In genomic region chr11:46058011-46058410, GRCm38 (mm10) we compare ENCODE assay signal across 8 mouse cellular contexts. TPM values are rescaled to one million over a fixed set of nuclear protein-coding genes. Genes with fewer than 3 reads are reported as not detected.
DNase-seq lines count a peak whose midpoint lies in the region; ATAC-seq lines count a peak whose summit lies in the region.

No protein-coding gene starts in this region.

- peaks cover 18% of the 10 kb centered on the region; the same call in 1 of the 2 replicates for H3K27me3 ChIP-seq in hindbrain, embryonic 10.5 days (ENCODE audit: insufficient read depth, poor library complexity, severe bottlenecking)
- H3K27me3 ChIP-seq in hindbrain, embryonic 11.5 days (ENCODE audit: control insufficient read depth, insufficient read depth, low read length), result no peaks in the 10 kb centered on the region
- no peaks in the 10 kb centered on the region for H3K27me3 ChIP-seq in embryonic facial prominence, embryonic 12.5 days
- no peaks in the 10 kb centered on the region for H3K27me3 ChIP-seq in hindbrain, embryonic 14.5 days (ENCODE audit: control insufficient read depth, insufficient read depth, low read length)
- H3K27me3 ChIP-seq in midbrain, embryonic 15.5 days (replicated peaks), result no peaks in the 10 kb centered on the region

- H3K36me3 ChIP-seq in hindbrain, embryonic 10.5 days, result peaks cover 6% of the 10 kb centered on the region; the same call in 1 of the 2 replicates
- no peaks in the 10 kb centered on the region for H3K36me3 ChIP-seq in hindbrain, embryonic 11.5 days (ENCODE audit: control insufficient read depth, insufficient read depth, low read length)
- 0 out of 2 replicates have a peak, but pooled peaks cover 18% of the 10 kb centered on the region for H3K36me3 ChIP-seq in embryonic facial prominence, embryonic 12.5 days
- H3K36me3 ChIP-seq in hindbrain, embryonic 14.5 days (replicated peaks; ENCODE audit: control insufficient read depth, insufficient read depth), result peaks cover 17% of the 10 kb centered on the region; the same call in 1 of the 2 replicates
- H3K36me3 ChIP-seq in midbrain, embryonic 15.5 days (replicated peaks), result 0 out of 2 replicates have a peak, but pooled peaks cover 3% of the 10 kb centered on the region

- ATAC-seq in hindbrain, embryonic 11.5 days (ENCODE audit: low FRiP score), result no peak
- ATAC-seq in embryonic facial prominence, embryonic 12.5 days (ENCODE audit: insufficient number of reproducible peaks, insufficient read depth, low FRiP score, low TSS enrichment), result no peak
- ATAC-seq in hindbrain, embryonic 14.5 days (ENCODE audit: low FRiP score), result no peak
- no peak for ATAC-seq in midbrain, embryonic 15.5 days (replicated peaks)

- no peaks in the 10 kb centered on the region for H3K9me3 ChIP-seq in hindbrain, embryonic 10.5 days
- H3K9me3 ChIP-seq in hindbrain, embryonic 11.5 days (ENCODE audit: control insufficient read depth, low read length), result no peaks in the 10 kb centered on the region
- H3K9me3 ChIP-seq in embryonic facial prominence, embryonic 12.5 days, result no peaks in the 10 kb centered on the region
- no peaks in the 10 kb centered on the region for H3K9me3 ChIP-seq in hindbrain, embryonic 14.5 days (ENCODE audit: control insufficient read depth, low read length)
- H3K9me3 ChIP-seq in midbrain, embryonic 15.5 days, result no peaks in the 10 kb centered on the region

- no peak overlapping the region for H3K9ac ChIP-seq in hindbrain, embryonic 11.5 days (ENCODE audit: low read depth, low read length)
- H3K9ac ChIP-seq in embryonic facial prominence, embryonic 12.5 days, result no peak overlapping the region
- H3K9ac ChIP-seq in hindbrain, embryonic 14.5 days, result peak overlapping the region; percentile 82; the same call in 1 of the 2 replicates
- no peak overlapping the region; the same call in 1 of the 2 replicates for H3K9ac ChIP-seq in midbrain, embryonic 15.5 days

- 49% methylated on average over 9 of the region's 9 CpGs for WGBS in hindbrain, embryonic 10.5 days
- 39% methylated on average over 9 of the region's 9 CpGs for WGBS in hindbrain, embryonic 11.5 days
- WGBS in embryonic facial prominence, embryonic 12.5 days, result 48% methylated on average over 9 of the region's 9 CpGs
- WGBS in hindbrain, embryonic 14.5 days, result 44% methylated on average over 9 of the region's 9 CpGs
- WGBS in midbrain, embryonic 15.5 days, result 58% methylated on average over 9 of the region's 9 CpGs

- H3K27ac ChIP-seq in hindbrain, embryonic 10.5 days, result no peak overlapping the region
- no peak overlapping the region for H3K27ac ChIP-seq in hindbrain, embryonic 11.5 days (ENCODE audit: low read depth, low read length)
- no peak overlapping the region for H3K27ac ChIP-seq in embryonic facial prominence, embryonic 12.5 days
- no peak overlapping the region for H3K27ac ChIP-seq in hindbrain, embryonic 14.5 days
- H3K27ac ChIP-seq in midbrain, embryonic 15.5 days, result no peak overlapping the region

- peaks cover 35% of the 10 kb centered on the region for H3K4me1 ChIP-seq in hindbrain, embryonic 10.5 days (replicated peaks)
- no peaks in the 10 kb centered on the region for H3K4me1 ChIP-seq in hindbrain, embryonic 11.5 days (replicated peaks; ENCODE audit: control insufficient read depth, insufficient read depth, low read length)
- H3K4me1 ChIP-seq in embryonic facial prominence, embryonic 12.5 days, result peaks cover 8% of the 10 kb centered on the region
- H3K4me1 ChIP-seq in hindbrain, embryonic 14.5 days (replicated peaks; ENCODE audit: control insufficient read depth, insufficient read depth, low read length), result peaks cover 12% of the 10 kb centered on the region
- H3K4me1 ChIP-seq in midbrain, embryonic 15.5 days, result peaks cover 19% of the 10 kb centered on the region

- H3K4me3 ChIP-seq in hindbrain, embryonic 10.5 days, result peak overlapping the region; percentile 72; the same call in 1 of the 2 replicates
- no peak overlapping the region for H3K4me3 ChIP-seq in hindbrain, embryonic 11.5 days (ENCODE audit: low read depth, low read length)
- H3K4me3 ChIP-seq in embryonic facial prominence, embryonic 12.5 days, result peak overlapping the region; percentile 68
- H3K4me3 ChIP-seq in hindbrain, embryonic 14.5 days (replicated peaks; ENCODE audit: low read length), result peak overlapping the region; percentile 67
- peak overlapping the region; percentile 71; the same call in 1 of the 2 replicates for H3K4me3 ChIP-seq in midbrain, embryonic 15.5 days

- H3K4me2 ChIP-seq in hindbrain, embryonic 11.5 days (replicated peaks; ENCODE audit: low read depth, low read length), result no peak overlapping the region
- peak overlapping the region; percentile 67 for H3K4me2 ChIP-seq in embryonic facial prominence, embryonic 12.5 days (replicated peaks)
- peak overlapping the region; percentile 77 for H3K4me2 ChIP-seq in hindbrain, embryonic 14.5 days (replicated peaks)
- peak overlapping the region; percentile 69 for H3K4me2 ChIP-seq in midbrain, embryonic 15.5 days

- no peak for DNase-seq in hindbrain, embryonic 10.5 days (ENCODE audit: low spot score)
- DNase-seq in hindbrain, embryonic 11.5 days (ENCODE audit: low spot score), result no peak
- DNase-seq in hindbrain, embryonic 14.5 days (ENCODE audit: low spot score), result no peak
- no peak for DNase-seq in ovary, postnatal 10 days (ENCODE audit: low spot score)
- DNase-seq in layer of hippocampus, postnatal 25 days (ENCODE audit: extremely low spot score in 1 of 2, low spot score in 1 of 2), result no peak
- DNase-seq in layer of hippocampus, adult 8-10 months (ENCODE audit: low spot score in 2 of 2), result no peak

RNA-seq across cellular contexts. Expression of gene Adam19, which starts 2.2 kb away (rescaled TPM):
- polyA plus RNA-seq in hindbrain, embryonic 10.5 days (2016; fragmentation: Nextera tagmentation; extraction: Ambion mirVana), result 12.9 and 14.0 TPM in 2 replicates
- 9.4 and 9.6 TPM in 2 replicates for polyA plus RNA-seq in hindbrain, embryonic 11.5 days (2014; fragmentation: Nextera tagmentation; extraction: Ambion mirVana)
- 18.5 and 18.9 TPM in 2 replicates for polyA plus RNA-seq in embryonic facial prominence, embryonic 12.5 days (2016; fragmentation: Nextera tagmentation; extraction: Ambion mirVana)
- polyA plus RNA-seq in hindbrain, embryonic 14.5 days (2014; fragmentation: Nextera tagmentation; extraction: Ambion mirVana), result 12.2 and 14.5 TPM in 2 replicates
- polyA plus RNA-seq in midbrain, embryonic 15.5 days (2015; fragmentation: Nextera tagmentation; extraction: Ambion mirVana), result 11.3 and 12.2 TPM in 2 replicates
- 10 to 100 TPM; 15.7 to 18.3 TPM for total RNA-seq in layer of hippocampus, postnatal 25 days (2021)
- total RNA-seq in layer of hippocampus, adult 8-10 months (2022), result 10 to 100 TPM; 10.1 to 14.1 (median 11.2) TPM

RNA-seq across cellular contexts. Expression of gene Gm12166, which starts 5.9 kb away (rescaled TPM):
- polyA plus RNA-seq in hindbrain, embryonic 10.5 days (2016; fragmentation: Nextera tagmentation; extraction: Ambion mirVana), result 2.6 and 4.0 TPM in 2 replicates
- polyA plus RNA-seq in hindbrain, embryonic 11.5 days (2014; fragmentation: Nextera tagmentation; extraction: Ambion mirVana), result 2.7 and 4.1 TPM in 2 replicates
- 4.1 and 4.2 TPM in 2 replicates for polyA plus RNA-seq in embryonic facial prominence, embryonic 12.5 days (2016; fragmentation: Nextera tagmentation; extraction: Ambion mirVana)
- 4.4 and 6.6 TPM in 2 replicates for polyA plus RNA-seq in hindbrain, embryonic 14.5 days (2014; fragmentation: Nextera tagmentation; extraction: Ambion mirVana)
- 4.0 and 5.4 TPM in 2 replicates for polyA plus RNA-seq in midbrain, embryonic 15.5 days (2015; fragmentation: Nextera tagmentation; extraction: Ambion mirVana)
- total RNA-seq in layer of hippocampus, postnatal 25 days (2021), result 1 to 10 TPM; 3.4 to 4.2 TPM
- 1 to 10 TPM in 3 of 4 experiments, not detected in 1; 1.7 to 4.3 (median 3.3) TPM for total RNA-seq in layer of hippocampus, adult 8-10 months (2022)
